Mouse (Mus musculus) cerebellum, postnatal 10 days (tissue): ENCODE results near the gene Gm42906.

Experiments
- DNase-seq, 2 experiments: peaks; one replicate each; pipeline ENCODE4 v3.0.0; 2021; ENCODE audit warnings: mixed read lengths in 2 of 2

Gene Gm42906

DNA sequence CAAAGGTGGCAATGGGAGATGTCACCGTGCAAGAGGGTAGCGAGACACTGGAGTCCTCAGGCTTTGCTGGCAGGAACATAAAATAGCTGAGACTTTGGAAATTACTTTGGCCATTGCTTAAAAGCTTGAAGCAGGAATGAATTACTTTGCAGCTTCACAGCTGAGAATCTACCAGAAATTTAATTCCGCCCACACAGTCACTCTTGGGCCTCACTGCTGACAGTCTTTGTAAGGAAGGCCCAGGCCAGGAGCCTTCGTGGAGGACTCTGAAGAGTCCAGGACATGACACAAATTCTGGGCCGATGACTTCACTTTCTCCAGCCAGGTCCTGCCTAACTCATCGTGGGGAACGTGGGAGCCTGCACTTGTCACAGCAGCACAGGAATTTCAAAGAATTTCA, 405.9 kb downstream of the Gm42906 start:
- DNase-seq, result no peak

DNA sequence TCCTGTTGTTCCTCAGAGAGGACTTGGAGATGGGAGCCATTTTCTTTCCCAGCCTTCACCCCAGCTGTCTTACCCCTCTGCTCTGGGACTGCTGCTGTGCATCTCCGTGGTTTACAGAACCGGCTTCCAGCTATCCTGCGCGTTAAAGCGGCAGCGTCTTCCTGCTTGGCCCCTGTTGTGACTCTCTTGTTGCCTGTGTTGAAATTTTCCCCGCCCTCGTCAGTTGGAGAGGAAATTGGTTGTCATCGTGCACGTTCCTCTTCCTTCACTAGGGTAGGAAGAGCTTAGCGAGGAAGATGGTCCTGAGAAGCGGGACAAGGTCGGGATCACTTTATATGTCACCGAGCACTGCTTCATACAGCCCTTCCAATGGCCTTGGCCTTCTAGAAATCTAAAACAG, 407.1 kb downstream of the Gm42906 start:
- no peak for DNase-seq

DNA sequence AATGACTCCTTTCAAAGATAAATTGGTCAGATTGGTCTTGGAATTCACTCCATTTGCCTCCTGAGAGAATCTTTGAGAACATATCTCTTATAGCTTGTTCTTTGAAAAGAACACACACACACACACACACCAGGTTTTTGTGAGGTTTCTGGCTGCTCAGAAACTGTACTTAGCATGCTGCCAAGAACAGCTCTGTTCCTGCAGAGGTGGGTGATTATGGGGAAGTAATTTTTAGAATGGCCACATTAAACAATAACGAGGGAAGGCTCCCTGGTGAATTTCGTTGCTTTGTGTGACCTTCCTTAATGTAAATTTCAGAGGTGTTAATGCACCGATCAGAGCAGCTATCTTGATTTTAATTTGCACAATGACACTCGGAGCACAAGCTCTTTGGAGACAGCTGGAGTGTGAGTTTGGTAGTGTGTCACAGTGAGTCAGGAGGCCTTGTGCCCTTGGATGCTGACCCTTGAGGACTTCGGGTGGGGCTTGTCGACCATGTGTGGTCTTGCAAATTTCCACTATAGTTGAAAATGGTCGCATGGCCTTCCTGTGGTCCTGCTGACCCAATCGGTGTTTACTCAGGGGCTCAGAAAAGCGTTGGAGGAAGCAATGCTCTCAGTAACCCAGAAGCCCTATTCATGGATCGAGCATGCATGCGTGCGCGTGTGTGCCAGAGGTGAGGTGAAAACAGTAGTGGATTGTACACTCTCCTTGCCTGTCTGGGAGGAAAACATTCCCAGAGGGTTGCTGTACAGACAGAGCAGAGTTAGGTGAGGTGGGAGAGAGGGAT, 407.7 kb downstream of the Gm42906 start:
- no peak for DNase-seq

DNA sequence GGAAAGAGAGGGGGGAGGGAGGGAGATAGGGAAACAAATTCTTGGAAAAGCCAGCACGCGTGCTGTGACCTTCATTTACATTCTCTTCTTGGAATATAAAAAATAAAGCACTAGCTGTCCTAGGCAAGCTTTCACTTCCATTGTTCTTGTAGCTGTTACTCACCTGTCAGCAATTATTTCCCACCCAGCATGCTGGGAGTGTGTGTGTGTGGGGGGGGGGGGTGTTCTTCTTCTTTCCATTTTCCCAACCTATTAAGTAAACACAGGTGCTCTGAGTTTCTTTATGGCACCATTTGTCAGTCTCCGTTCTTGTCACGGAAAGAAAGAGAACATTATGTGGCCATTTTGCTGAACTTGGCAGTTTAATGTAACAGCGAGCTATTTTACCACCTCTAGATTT, 409.0 kb downstream of the Gm42906 start:
- DNase-seq, result no peak

DNA sequence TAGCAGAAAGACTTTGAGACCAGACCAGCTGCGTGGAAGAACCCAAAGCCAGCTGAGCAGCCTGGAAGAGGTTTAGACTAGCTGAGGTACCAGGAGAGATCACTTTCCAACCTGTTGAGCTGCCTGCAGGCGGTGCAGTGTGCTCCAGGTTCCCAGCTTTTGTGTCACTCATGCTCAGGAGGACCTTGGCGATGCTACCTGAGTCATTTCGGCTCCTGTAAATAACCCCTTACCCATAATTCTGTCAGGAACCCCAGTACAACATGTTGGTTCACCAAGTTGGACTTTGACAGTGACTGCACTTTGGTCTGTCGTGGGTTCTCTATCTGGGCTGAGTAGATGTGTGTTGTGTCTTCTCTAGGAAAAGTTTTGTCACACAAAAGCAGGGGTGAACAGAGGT, 409.5 kb downstream of the Gm42906 start:
- DNase-seq, result no peak
